Mouse (Mus musculus) G1E (cell line): ENCODE data around the gene Gadd45gip1.

Experiments used
- CTCF ChIP-seq: IDR thresholded peaks from 2 replicates; pipeline ENCODE4 v1.5.1; 2012; ENCODE audit warnings: low read depth, low read length, inconsistent platforms, mixed read lengths
- GATA1 ChIP-seq: IDR thresholded peaks from 2 replicates; pipeline ENCODE4 v1.6.1; 2012; ENCODE audit warnings: borderline replicate concordance, low read length, inconsistent platforms, mixed read lengths
- GATA2 ChIP-seq: IDR thresholded peaks from 2 replicates; pipeline ENCODE4 v1.6.1; 2012; ENCODE audit warnings: low read depth, low read length, inconsistent platforms, borderline replicate concordance
- POLR2AphosphoS5 ChIP-seq: IDR thresholded peaks from 2 replicates; pipeline ENCODE4 v1.6.1; 2012; ENCODE audit warnings: low read depth, low read length, inconsistent platforms; ENCODE audit not compliant: insufficient replicate concordance
- TAL1 ChIP-seq: conservative IDR thresholded peaks from 2 replicates; pipeline ENCODE4 v1.6.1; 2012; ENCODE audit warnings: low read depth, low read length, inconsistent platforms, mixed read lengths

- no peak for TF ChIP-seq CTCF
- no peak for TF ChIP-seq TAL1
- TF ChIP-seq POLR2AphosphoS5: no peak
- TF ChIP-seq GATA1: no peak
- TF ChIP-seq GATA2: no peak
Measured at GRCm38 (mm10) chr8:84782680-84783079, 48.6 kb upstream of the Gadd45gip1 start.
